In the genomic region with DNA sequence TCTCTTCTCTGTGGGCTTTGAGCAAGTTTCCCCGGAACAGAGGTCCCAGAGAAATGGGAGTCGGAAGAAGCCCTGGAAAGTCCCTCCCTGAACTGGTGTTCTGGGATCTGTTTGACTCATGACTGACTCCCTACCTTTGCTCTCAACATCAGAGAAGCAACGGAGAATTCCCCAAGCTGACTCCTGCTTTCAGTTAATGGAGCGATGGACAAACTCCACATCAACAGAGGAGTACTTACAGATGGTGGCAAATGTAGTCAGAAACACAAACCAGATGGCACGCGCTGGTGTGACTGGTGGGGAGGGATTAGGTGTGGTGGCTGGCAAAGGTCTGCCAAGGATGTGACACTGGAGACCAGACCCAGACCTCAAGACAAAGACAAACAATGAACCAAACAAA, we compare ENCODE assay signal across 1 mouse cellular context.
TF ChIP-seq lines count a peak whose summit lies in the region.

No protein-coding gene starts in this region.

TF ChIP-seq in myocyte, 11 proteins besides CTCF, POLR2A, EP300 and RAD21 (continued from another document):
- TF ChIP-seq REST (IDR thresholded peaks at IDR 0.05; ENCODE audit: insufficient read depth, insufficient read length): no peak
- TF ChIP-seq TCF3 (IDR thresholded peaks at IDR 0.05; ENCODE audit: insufficient read length, low read depth): no peak
- TF ChIP-seq POLR2AphosphoS2 (IDR thresholded peaks at IDR 0.05; ENCODE audit: insufficient read length, low read depth): no peak
